Mouse (Mus musculus): ENCODE data around the gene Dnm1. TPM values are rescaled to one million over a fixed set of nuclear protein-coding genes. Genes with fewer than 3 reads are reported as not detected.

The Dnm1 gene
- total and polyA plus RNA-seq, 2 experiments: 0.09 to 0.60 TPM

DNA sequence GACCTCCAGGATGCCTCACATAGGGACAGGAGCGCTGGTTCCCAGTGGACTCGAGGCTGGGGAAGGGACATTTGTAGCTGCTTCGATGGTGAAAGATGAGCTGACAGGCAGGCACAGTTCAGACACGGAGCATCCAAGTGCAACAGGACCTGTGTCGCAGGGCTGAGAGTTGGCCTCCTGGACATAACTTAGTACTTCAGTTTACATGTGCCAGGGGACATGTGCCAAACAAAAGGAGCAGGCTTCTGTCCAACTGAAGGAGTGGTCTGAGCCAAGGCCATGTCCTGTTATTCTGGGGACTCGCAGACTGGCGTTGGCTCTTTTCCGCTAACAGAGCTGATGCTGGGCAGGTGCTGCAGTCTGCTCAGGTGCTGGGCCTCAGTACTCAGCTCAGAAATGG lies 58.8 kb downstream of the Dnm1 start:
- peak; percentile 64 for DNase-seq (ENCODE audit: extremely low read depth, low read depth, low spot score)
- no peak overlapping the region for H3K4me3 ChIP-seq (ENCODE audit: insufficient read depth, low read depth, low read length)
- TF ChIP-seq POLR2A (IDR thresholded peaks at IDR 0.05; ENCODE audit: extremely low read depth, insufficient read depth, low read length) (no peak), CTCF (IDR thresholded peaks at IDR 0.05; ENCODE audit: low read depth, low read length) (no peak)

DNA sequence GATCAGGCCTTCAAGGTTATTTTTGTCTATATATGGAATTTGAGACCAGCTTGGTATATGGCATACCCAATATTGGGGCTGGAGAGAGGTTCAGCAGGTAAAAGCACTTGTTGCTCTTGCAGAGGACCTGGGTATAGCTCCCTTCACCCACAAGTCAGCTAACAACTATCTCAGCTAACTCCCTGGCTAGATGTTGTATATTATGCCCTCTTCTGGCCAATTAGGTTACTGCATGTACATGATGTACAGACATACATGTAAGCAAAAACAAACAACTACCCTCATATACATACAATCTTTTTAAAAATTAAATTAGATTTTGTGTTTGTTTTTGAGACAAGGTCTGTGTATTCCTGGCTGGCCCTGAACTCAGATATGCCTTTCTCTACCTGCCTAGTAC lies 63.6 kb downstream of the Dnm1 start:
- no peak overlapping the region for H3K9ac ChIP-seq (ENCODE audit: low read depth, low read length)
- peaks cover 12% of the 10 kb centered on the region for H3K4me1 ChIP-seq (ENCODE audit: control insufficient read depth, insufficient read depth, low read length)
- H3K79me2 ChIP-seq (ENCODE audit: control insufficient read depth, insufficient read depth, low read length): peaks cover 30% of the 10 kb centered on the region; the same call in 1 of the 2 replicates
- peaks cover 4% of the 10 kb centered on the region; the same call in 1 of the 2 replicates for H3K36me3 ChIP-seq (ENCODE audit: control insufficient read depth, insufficient read depth, low read length)
- H3K27ac ChIP-seq (replicated peaks; ENCODE audit: insufficient read depth, low read depth, low read length): no peak overlapping the region
- DNase-seq (ENCODE audit: extremely low read depth, low read depth, low spot score): peak; percentile 68
- TF ChIP-seq POLR2A (IDR thresholded peaks at IDR 0.05; ENCODE audit: extremely low read depth, insufficient read depth, low read length): no peak
- TF ChIP-seq CTCF (IDR thresholded peaks at IDR 0.05; ENCODE audit: low read depth, low read length): peak; percentile 42
- H3K27me3 ChIP-seq (ENCODE audit: control insufficient read depth, insufficient read depth, low read length): no peaks in the 10 kb centered on the region
- no peak overlapping the region for H3K4me3 ChIP-seq (ENCODE audit: insufficient read depth, low read depth, low read length)

More for the DNA sequence above, 58.8 kb downstream of the Dnm1 start:
- Histone ChIP-seq H3K27me3 (ENCODE audit: control insufficient read depth, insufficient read depth, low read length) (no peaks in the 10 kb centered on the region), H3K4me1 (ENCODE audit: control insufficient read depth, insufficient read depth, low read length) (peaks cover 3% of the 10 kb centered on the region; the same call in 1 of the 2 replicates), H3K9ac (ENCODE audit: low read depth, low read length) (no peak overlapping the region), H3K27ac (replicated peaks; ENCODE audit: insufficient read depth, low read depth, low read length) (no peak overlapping the region), H3K79me2 (ENCODE audit: control insufficient read depth, insufficient read depth, low read length) (peaks cover 15% of the 10 kb centered on the region; the same call in 1 of the 2 replicates), H3K36me3 (ENCODE audit: control insufficient read depth, insufficient read depth, low read length) (peaks cover 19% of the 10 kb centered on the region)
- 31% methylated on average over 8 of the region's 8 CpGs for WGBS

DNA sequence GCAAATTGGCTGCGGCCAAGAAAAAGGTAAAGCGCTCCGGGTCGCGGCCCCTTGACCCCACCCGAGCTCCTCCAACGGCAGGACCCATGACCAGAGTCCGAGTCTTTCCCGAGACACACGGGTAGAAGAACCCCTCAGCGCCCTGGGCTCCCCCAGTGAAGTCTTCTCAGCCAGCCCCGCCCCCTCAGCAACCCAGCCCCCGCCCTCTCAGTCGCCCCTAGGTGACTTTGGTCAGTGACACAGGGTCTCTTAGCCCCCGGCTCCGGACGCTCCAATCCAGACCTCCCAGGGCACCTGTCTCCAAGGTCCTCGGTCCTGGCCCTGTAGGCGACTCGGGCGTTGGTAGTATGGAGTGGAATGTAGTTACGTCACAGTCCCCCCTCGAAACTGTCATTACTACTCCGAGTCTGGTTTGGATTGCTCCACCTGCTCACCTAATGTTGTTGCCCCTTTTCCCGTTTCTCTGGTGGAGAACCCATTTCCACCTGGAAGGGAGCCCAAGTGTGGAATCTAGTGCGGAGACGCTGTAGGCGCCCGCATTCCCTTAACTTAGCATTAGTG lies 64.7 kb downstream of the Dnm1 start:
- under 1% methylated on average over 29 of the region's 29 CpGs for WGBS

DNA sequence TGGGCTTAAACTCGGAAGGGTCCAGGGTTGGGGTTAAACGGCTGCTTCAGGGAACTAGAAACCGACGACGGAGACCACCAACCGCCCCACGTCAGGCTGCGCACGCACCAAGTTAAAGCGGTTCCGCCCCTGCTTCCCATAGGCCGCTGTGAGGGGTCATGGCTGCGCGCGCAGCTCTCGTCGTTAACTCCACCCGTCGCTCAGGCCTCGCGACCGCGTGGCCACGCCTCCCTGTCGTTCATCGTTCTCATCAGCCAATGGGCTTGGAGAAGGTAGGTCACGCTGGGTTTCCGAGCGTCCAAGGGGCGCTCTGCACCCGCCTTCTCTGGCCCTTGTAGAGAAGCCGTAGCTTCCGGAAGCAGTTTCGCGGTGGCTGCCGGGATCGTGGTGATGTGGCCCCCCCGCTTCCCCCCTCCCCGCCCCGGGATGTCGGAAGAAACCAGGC lies 65.2 kb downstream of the Dnm1 start, which contains the start of gene Swi5:
TSS of gene Swi5 (minus strand) at position 153 of the 445 bp plus-strand sequence.
- TF ChIP-seq CTCF (IDR thresholded peaks at IDR 0.05; ENCODE audit: low read depth, low read length) (no peak), POLR2A (IDR thresholded peaks at IDR 0.05; ENCODE audit: extremely low read depth, insufficient read depth, low read length) (peak; percentile 91)
- Histone ChIP-seq H3K36me3 (ENCODE audit: control insufficient read depth, insufficient read depth, low read length) (0 out of 2 replicates have a peak, but pooled peaks cover 4% of the 10 kb centered on the region), H3K79me2 (ENCODE audit: control insufficient read depth, insufficient read depth, low read length) (peaks cover 30% of the 10 kb centered on the region; the same call in 1 of the 2 replicates), H3K4me3 (ENCODE audit: insufficient read depth, low read depth, low read length) (peak within 1 kb of the TSS; percentile 88), H3K27ac (replicated peaks; ENCODE audit: insufficient read depth, low read depth, low read length) (peak within 1 kb of the TSS; percentile 91), H3K9ac (ENCODE audit: low read depth, low read length) (peak within 1 kb of the TSS; percentile 88), H3K27me3 (ENCODE audit: control insufficient read depth, insufficient read depth, low read length) (no peaks in the 10 kb centered on the region), H3K4me1 (ENCODE audit: control insufficient read depth, insufficient read depth, low read length) (peaks cover 10% of the 10 kb centered on the region)
- WGBS: under 1% methylated on average over 41 of the region's 41 CpGs
- peak; percentile 96 for DNase-seq (ENCODE audit: extremely low read depth, low read depth, low spot score)

More for the DNA sequence above, 64.7 kb downstream of the Dnm1 start:
- H3K4me3 ChIP-seq (ENCODE audit: insufficient read depth, low read depth, low read length): peak overlapping the region; percentile 65
- peaks cover 30% of the 10 kb centered on the region; the same call in 1 of the 2 replicates for H3K79me2 ChIP-seq (ENCODE audit: control insufficient read depth, insufficient read depth, low read length)
- peak overlapping the region; percentile 75 for H3K27ac ChIP-seq (replicated peaks; ENCODE audit: insufficient read depth, low read depth, low read length)
- peaks cover 9% of the 10 kb centered on the region for H3K4me1 ChIP-seq (ENCODE audit: control insufficient read depth, insufficient read depth, low read length)
- H3K27me3 ChIP-seq (ENCODE audit: control insufficient read depth, insufficient read depth, low read length): no peaks in the 10 kb centered on the region
- TF ChIP-seq CTCF (IDR thresholded peaks at IDR 0.05; ENCODE audit: low read depth, low read length): no peak
- no peak for TF ChIP-seq POLR2A (IDR thresholded peaks at IDR 0.05; ENCODE audit: extremely low read depth, insufficient read depth, low read length)
- peak; percentile 25 for DNase-seq (ENCODE audit: extremely low read depth, low read depth, low spot score)
- H3K36me3 ChIP-seq (ENCODE audit: control insufficient read depth, insufficient read depth, low read length): peaks cover 7% of the 10 kb centered on the region; the same call in 1 of the 2 replicates
- peak overlapping the region; percentile 80 for H3K9ac ChIP-seq (ENCODE audit: low read depth, low read length)

DNA sequence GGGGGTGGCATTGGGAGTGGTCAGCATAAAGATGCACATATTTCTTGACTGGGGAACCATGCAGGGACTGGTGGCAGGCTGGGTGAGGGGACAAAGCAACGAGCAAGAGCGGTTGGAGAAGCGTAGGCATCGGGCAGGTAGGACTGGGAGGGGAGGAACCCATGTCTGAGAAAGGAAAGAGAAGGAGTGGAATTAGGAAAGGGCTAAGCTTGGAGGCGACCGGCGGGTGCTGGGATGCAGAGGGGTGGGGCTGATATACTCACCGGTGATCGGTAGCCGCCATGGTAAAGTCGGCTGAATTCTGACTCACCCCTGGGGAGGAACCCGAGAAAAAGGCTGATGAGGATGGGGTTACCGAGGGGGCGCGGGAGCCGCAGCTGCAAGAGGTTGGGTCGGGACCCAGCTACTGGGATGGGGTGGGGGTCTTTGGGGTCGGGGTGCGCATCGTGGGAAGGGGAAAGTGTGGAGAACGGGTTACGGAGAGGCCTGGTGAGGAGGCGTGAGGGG lies 65.8 kb downstream of the Dnm1 start, which contains the start of gene Golga2:
TSS of gene Golga2 (plus strand) at position 51 of the 507 bp plus-strand sequence.
- 0% methylated on average over 23 of the region's 23 CpGs for WGBS
- Histone ChIP-seq H3K4me3 (ENCODE audit: insufficient read depth, low read depth, low read length) (peak within 1 kb of the TSS; percentile 88), H3K27me3 (ENCODE audit: control insufficient read depth, insufficient read depth, low read length) (no peaks in the 10 kb centered on the region), H3K36me3 (ENCODE audit: control insufficient read depth, insufficient read depth, low read length) (peaks cover 4% of the 10 kb centered on the region; the same call in 1 of the 2 replicates), H3K27ac (replicated peaks; ENCODE audit: insufficient read depth, low read depth, low read length) (peak within 1 kb of the TSS; percentile 91), H3K9ac (ENCODE audit: low read depth, low read length) (peak within 1 kb of the TSS; percentile 88), H3K4me1 (ENCODE audit: control insufficient read depth, insufficient read depth, low read length) (peaks cover 12% of the 10 kb centered on the region), H3K79me2 (ENCODE audit: control insufficient read depth, insufficient read depth, low read length) (peaks cover 30% of the 10 kb centered on the region; the same call in 1 of the 2 replicates)
- TF ChIP-seq CTCF (IDR thresholded peaks at IDR 0.05; ENCODE audit: low read depth, low read length) (no peak), POLR2A (IDR thresholded peaks at IDR 0.05; ENCODE audit: extremely low read depth, insufficient read depth, low read length) (no peak)
- no peak for DNase-seq (ENCODE audit: extremely low read depth, low read depth, low spot score)
